Mouse (Mus musculus) brain, embryonic 14.5 days (tissue): Measurements from ENCODE around the gene Mcf2l.

Experiments used
- CTCF ChIP-seq: fragments of 200-500 bp; IDR thresholded peaks from 2 replicates; pipeline ENCODE4 v1.5.1; 2012; ENCODE audit warnings: inconsistent platforms, mild to moderate bottlenecking, moderate library complexity, borderline replicate concordance; ENCODE audit not compliant: insufficient read depth, insufficient read length; ENCODE audit errors: extremely low read depth
- POLR2A ChIP-seq: fragments of 200-500 bp; IDR thresholded peaks from 2 replicates; pipeline ENCODE4 v1.6.1; 2012; ENCODE audit warnings: mild to moderate bottlenecking, inconsistent platforms, borderline replicate concordance; ENCODE audit not compliant: poor library complexity, insufficient read depth, insufficient read length, severe bottlenecking; ENCODE audit errors: extremely low read depth

DNA sequence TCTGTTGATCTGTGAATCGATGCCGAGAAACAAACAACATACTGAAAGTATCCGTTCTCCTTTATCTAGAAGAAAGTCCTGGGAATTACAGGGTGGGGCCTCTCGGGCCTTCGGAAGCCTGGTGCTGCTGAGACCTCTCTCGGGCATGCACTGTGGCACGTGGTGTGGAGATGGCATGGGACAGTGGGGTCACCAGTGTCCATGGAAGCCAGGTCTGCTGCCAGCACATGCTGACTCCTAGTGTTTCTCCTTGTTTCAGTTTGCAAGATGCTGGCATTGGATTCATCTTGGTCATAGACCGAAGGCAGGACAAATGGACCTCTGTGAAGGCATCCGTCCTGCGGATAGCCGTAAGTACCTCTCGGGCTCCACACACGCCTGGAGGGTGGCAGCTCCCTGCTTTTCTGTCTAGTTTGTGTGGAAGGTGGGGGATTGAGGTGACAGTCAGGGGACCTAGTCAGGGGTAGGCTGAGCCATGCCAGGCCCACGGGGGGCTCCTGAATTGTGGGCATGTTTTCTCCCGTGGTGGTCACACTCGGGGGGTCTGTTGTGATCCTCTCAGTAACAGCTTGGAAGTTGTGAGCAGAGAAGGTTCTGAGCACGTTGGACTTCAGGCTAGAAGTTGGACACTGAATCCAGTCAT is 111.1 kb downstream of the Mcf2l start:
- TF ChIP-seq CTCF: no peak
- no peak for TF ChIP-seq POLR2A
